Mouse (Mus musculus) liver, embryonic 14.5 days (tissue): ENCODE measurements around the gene Riok2. TPM values are rescaled to one million over a fixed set of nuclear protein-coding genes. Genes with fewer than 3 reads are reported as not detected.
"Not testable (repeated sequence)": the region's sequence is repeated elsewhere in the genome, so short reads cannot be mapped to it uniquely, and the experiment has no call there.

Experiments
- ATAC-seq: fragments of 200-750 bp; cut with Nextera tagmentation; 2 replicates; pipeline ENCODE4 v1.8.0; 2017; ENCODE audit warnings: moderate number of reproducible peaks, mild to moderate bottlenecking, moderate library complexity; ENCODE audit not compliant: insufficient read depth
- DNase-seq, 3 experiments: peaks; one replicate each; pipeline ENCODE4 v3.0.0-alpha.2; 2012 to 2013; ENCODE audit warnings: low read depth in 3 of 3, low spot score in 3 of 3
- H3K27ac ChIP-seq: fragments of 300-500 bp; sonication (generic); 2 replicates; pipeline ENCODE4 v1.5.1; 2014; ENCODE audit warnings: moderate library complexity, mild to moderate bottlenecking, control low read depth, inconsistent platforms
- H3K27me3 ChIP-seq: fragments of 300-500 bp; sonication (generic); 2 replicates; pipeline ENCODE4 v1.6.1; 2014; ENCODE audit warnings: mild to moderate bottlenecking, low read length, moderate library complexity; ENCODE audit not compliant: control insufficient read depth, insufficient read depth
- H3K36me3 ChIP-seq: fragments of 300-500 bp; sonication (generic); replicated peaks from 2 replicates; pipeline ENCODE4 v1.6.1; 2014; ENCODE audit warnings: low read depth; ENCODE audit not compliant: control insufficient read depth, insufficient read depth
- H3K4me1 ChIP-seq, 2 experiments: fragments of 200-500 bp in 1 of 2; fragments of 300-500 bp in 1 of 2; sonication (generic) in 1 of 2; replicated peaks; 2 replicates each; pipeline ENCODE4 v1.6.1; 2012 to 2014; ENCODE audit warnings: antibody characterized with exemption in 1 of 2, inconsistent platforms in 1 of 2, low read length in 1 of 2; ENCODE audit not compliant: control insufficient read depth in 2 of 2, insufficient read depth in 2 of 2
- H3K4me2 ChIP-seq: fragments of 300-500 bp; sonication (generic); 2 replicates; pipeline ENCODE4 v1.6.1; 2014; ENCODE audit warnings: low read depth, mild to moderate bottlenecking, control low read depth, moderate library complexity
- H3K4me3 ChIP-seq, 2 experiments: fragments of 200-500 bp in 1 of 2; fragments of 300-500 bp in 1 of 2; sonication (generic) in 1 of 2; 2 replicates each; pipeline ENCODE4 v1.5.1; 2012 to 2014; ENCODE audit warnings: low read depth in 2 of 2, low read length in 2 of 2, mild to moderate bottlenecking in 2 of 2, control low read depth in 1 of 2, inconsistent platforms in 1 of 2, moderate library complexity in 1 of 2; ENCODE audit not compliant: insufficient read depth in 1 of 2
- H3K9ac ChIP-seq: fragments of 300-500 bp; sonication (generic); replicated peaks from 2 replicates; pipeline ENCODE4 v1.6.1; 2014; ENCODE audit warnings: mild to moderate bottlenecking, control low read depth, moderate library complexity
- H3K9me3 ChIP-seq: fragments of 300-500 bp; sonication (generic); 2 replicates; pipeline ENCODE4 v1.6.1; 2016; ENCODE audit warnings: low read length, mixed read lengths; ENCODE audit not compliant: control insufficient read depth
- CTCF ChIP-seq: IDR thresholded peaks from 2 replicates; pipeline ENCODE4 v1.5.1; 2016; ENCODE audit warnings: antibody characterized with exemption, low read depth, control low read depth
- EP300 ChIP-seq: IDR thresholded peaks from 2 replicates; pipeline ENCODE4 v1.6.1; 2016; ENCODE audit warnings: antibody characterized with exemption, low read depth
- WGBS: fragments of 180-500 bp; shearing (Covaris S2); extraction: QIAGEN DNeasy Blood & Tissue Kit; methylation state at CpG from one replicate; pipeline ENCODE4 v1.1.7; 2014; ENCODE audit not compliant: insufficient replicate concordance; 5-methylcytosine and 5-hydroxymethylcytosine counted together
- polyA plus RNA-seq, 2 experiments: library from polyadenylated mRNA; depleted of rRNA in 1 of 2; stranded (reverse) in 1 of 2; unstranded in 1 of 2; fragments of >200 nt; fragmentation: Nextera tagmentation in 1 of 2; extraction: Ambion mirVana in 1 of 2; gene quantifications; 2 replicates each; pipeline versions ENCODE4 v1.2.1 to v1.2.3; 2012 to 2014

Riok2 gene
- 7.1 and 11.5 TPM in 2 replicates for polyA plus RNA-seq (2012; rRNA removed)
- polyA plus RNA-seq (2014; fragmentation: Nextera tagmentation; extraction: Ambion mirVana) = 11.7 and 12.1 TPM in 2 replicates

GRCm38 (mm10) chr17:17373918-17374910 is at the start of gene Riok2:
Riok2 (plus strand) TSS chr17:17374309.
- Histone ChIP-seq H3K27me3 (no peaks in the 10 kb centered on the region), H3K27ac (peak within 1 kb of the TSS; percentile 71), H3K36me3 (peaks cover 2% of the 10 kb centered on the region; the same call in 1 of the 2 replicates), H3K4me3 (peak within 1 kb of the TSS; percentile 77 to 100), H3K9me3 (no peaks in the 10 kb centered on the region), H3K9ac (peak within 1 kb of the TSS; percentile 79), H3K4me2 (peak within 1 kb of the TSS; percentile 91), H3K4me1 (peaks cover 6 to 8% of the 10 kb centered on the region in 2 experiments; a peak in 3 of 4 replicates)
- peak; percentile 94 to 95 (median 95) for DNase-seq
- peak; percentile 94 for ATAC-seq
- under 1% methylated on average over 48 of the region's 48 CpGs for WGBS
- no peak for TF ChIP-seq CTCF
- peak; percentile 94 for TF ChIP-seq EP300

DNA sequence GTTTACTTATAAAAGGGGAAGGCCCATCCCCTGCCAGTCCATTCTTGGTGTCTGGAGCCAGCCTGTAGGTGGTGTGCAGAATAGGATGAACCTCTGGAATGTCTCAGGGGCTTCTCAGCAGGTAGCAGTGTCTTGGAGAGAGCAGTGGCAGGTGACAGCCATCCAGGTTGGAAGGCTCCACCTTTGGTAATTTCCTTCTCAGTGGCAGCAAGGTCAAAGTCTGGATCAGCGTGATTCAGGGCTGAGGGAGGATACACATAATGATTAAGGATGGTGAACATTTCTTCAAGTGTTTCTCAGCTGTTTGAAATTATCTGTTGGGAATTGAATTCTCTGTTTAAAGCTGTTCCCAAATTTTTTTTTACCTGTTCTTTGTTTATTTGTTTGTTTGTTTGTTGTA is 48.1 kb upstream of the Riok2 start:
- not testable (repeated sequence) for H3K27ac ChIP-seq, H3K9ac ChIP-seq, H3K4me2 ChIP-seq, H3K9me3 ChIP-seq, ATAC-seq, DNase-seq, H3K4me1 ChIP-seq, H3K4me3 ChIP-seq, H3K36me3 ChIP-seq, H3K27me3 ChIP-seq
- 65% methylated on average over 1 of the region's 1 CpGs for WGBS

DNA sequence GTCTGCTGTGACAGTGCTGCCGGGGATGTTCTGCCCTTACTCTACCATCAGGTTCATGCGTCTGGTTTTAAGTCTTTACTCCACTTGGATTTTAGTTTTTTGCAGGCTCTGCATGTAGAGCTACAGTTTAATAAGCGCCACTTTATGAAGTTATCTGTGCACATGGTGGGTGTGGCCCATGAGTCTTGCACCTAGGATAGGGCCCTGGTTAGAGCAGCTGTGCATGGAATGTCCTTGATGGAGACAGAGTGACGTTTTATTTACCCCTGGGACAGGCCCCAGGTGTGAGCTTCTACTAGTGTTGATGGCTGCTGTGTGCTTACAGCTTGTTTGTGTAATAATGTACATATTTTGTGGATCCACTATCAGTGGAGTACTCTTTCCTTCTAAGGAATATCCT is 47.5 kb upstream of the Riok2 start:
- no peak overlapping the region for H3K9ac ChIP-seq
- no peaks in the 10 kb centered on the region for H3K4me1 ChIP-seq
- no peak overlapping the region for H3K4me2 ChIP-seq
- H3K27ac ChIP-seq = no peak overlapping the region
- no peak for ATAC-seq
- H3K27me3 ChIP-seq = no peaks in the 10 kb centered on the region
- TF ChIP-seq CTCF (no peak), EP300 (no peak)
- H3K4me3 ChIP-seq = no peak overlapping the region
- no peak for DNase-seq
- H3K9me3 ChIP-seq = no peaks in the 10 kb centered on the region
- H3K36me3 ChIP-seq = no peaks in the 10 kb centered on the region
- 64% methylated on average over 4 of the region's 4 CpGs for WGBS

- not testable (repeated sequence) for H3K36me3 ChIP-seq, DNase-seq
Measured at GRCm38 (mm10) chr17:17345374-17346183, 28.5 kb upstream of the Riok2 start.

DNA sequence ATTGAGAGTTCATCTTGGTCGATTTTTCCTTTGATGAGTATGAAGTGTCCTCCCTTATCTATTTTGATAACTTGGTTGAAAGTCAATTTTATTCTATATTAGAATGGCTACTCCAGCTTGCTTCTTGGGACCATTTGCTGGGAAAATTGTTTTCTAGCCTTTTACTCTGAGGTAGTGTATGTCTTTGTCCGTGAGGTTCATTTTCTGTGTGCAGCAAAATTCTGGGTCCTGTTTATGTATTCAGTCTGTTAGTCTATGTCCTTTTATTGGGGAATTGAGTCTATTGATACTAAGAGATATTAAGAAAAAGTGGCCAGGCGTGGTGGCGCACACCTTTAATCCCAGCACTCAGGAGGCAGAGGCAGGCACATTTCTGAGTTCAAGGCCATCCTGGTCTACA is 27.8 kb upstream of the Riok2 start:
- H3K27me3 ChIP-seq, H3K9ac ChIP-seq, DNase-seq, H3K4me1 ChIP-seq, H3K36me3 ChIP-seq, ATAC-seq, H3K4me3 ChIP-seq, H3K9me3 ChIP-seq, H3K27ac ChIP-seq: not testable (repeated sequence)
- 45% methylated on average over 4 of the region's 4 CpGs for WGBS
- H3K4me2 ChIP-seq = peak overlapping the region; percentile 43

More at GRCm38 (mm10) chr17:17345374-17346183, 28.5 kb upstream of the Riok2 start:
- peak overlapping the region; percentile 43 for H3K4me2 ChIP-seq
- 0 out of 2 replicates have a peak, but pooled peaks have one; percentile 23 for ATAC-seq
- not testable (repeated sequence) for H3K4me1 ChIP-seq, H3K4me3 ChIP-seq, H3K27ac ChIP-seq, H3K9me3 ChIP-seq, H3K27me3 ChIP-seq, H3K9ac ChIP-seq
- 5% methylated on average over 33 of the region's 40 CpGs for WGBS
